Mouse (Mus musculus): ENCODE measurements around the gene Ddx31. TPM values are rescaled to one million over a fixed set of nuclear protein-coding genes. Genes with fewer than 3 reads are reported as not detected.

Gene Ddx31
- polyA plus RNA-seq, 1 experiment = 9.5 TPM

- Histone ChIP-seq H3K36me3 (ENCODE audit: control insufficient read depth, insufficient read depth) (peaks cover 16% of the 10 kb centered on the region), H3K79me2 (ENCODE audit: control insufficient read depth, insufficient read depth) (no peaks in the 10 kb centered on the region), H3K27me3 (ENCODE audit: control insufficient read depth, insufficient read depth, insufficient read length) (no peaks in the 10 kb centered on the region), H3ac (ENCODE audit: control insufficient read depth, insufficient read length, low read depth) (no peak overlapping the region), H3K79me3 (ENCODE audit: low read depth) (no peaks in the 10 kb centered on the region), H3K4me3 (ENCODE audit: insufficient read depth, poor library complexity, severe bottlenecking) (no peak overlapping the region)
- TF ChIP-seq USF1 (IDR thresholded peaks at IDR 0.05; ENCODE audit: low read depth) (no peak), MYOD1 (IDR thresholded peaks at IDR 0.05; ENCODE audit: control insufficient read depth, insufficient read length, low read depth) (no peak), CEBPB (IDR thresholded peaks at IDR 0.05; ENCODE audit: low read depth) (no peak), MYOG (IDR thresholded peaks at IDR 0.05; ENCODE audit: control insufficient read depth, extremely low read depth, insufficient read length) (no peak), FOSL1 (IDR thresholded peaks at IDR 0.05; ENCODE audit: insufficient read depth, low read length, poor library complexity, severe bottlenecking) (no peak), MAX (IDR thresholded peaks at IDR 0.05) (no peak), CTCF (IDR thresholded peaks at IDR 0.05; ENCODE audit: control insufficient read depth, insufficient read depth, insufficient read length) (no peak)
Observed at GRCm38 (mm10) chr2:28909818-28910710, 69.9 kb downstream of the Ddx31 start.

- no peaks in the 10 kb centered on the region for H3K79me2 ChIP-seq (ENCODE audit: control insufficient read depth, insufficient read depth)
- H3K79me3 ChIP-seq (ENCODE audit: low read depth) = no peaks in the 10 kb centered on the region
- H3K4me3 ChIP-seq (ENCODE audit: insufficient read depth, poor library complexity, severe bottlenecking) = no peak overlapping the region
- TF ChIP-seq CTCF (IDR thresholded peaks at IDR 0.05; ENCODE audit: control insufficient read depth, insufficient read depth, insufficient read length) (no peak), MYOD1 (IDR thresholded peaks at IDR 0.05; ENCODE audit: control insufficient read depth, insufficient read length, low read depth) (no peak), CEBPB (IDR thresholded peaks at IDR 0.05; ENCODE audit: low read depth) (no peak), FOSL1 (IDR thresholded peaks at IDR 0.05; ENCODE audit: insufficient read depth, low read length, poor library complexity, severe bottlenecking) (no peak), MYOG (IDR thresholded peaks at IDR 0.05; ENCODE audit: control insufficient read depth, extremely low read depth, insufficient read length) (no peak), USF1 (IDR thresholded peaks at IDR 0.05; ENCODE audit: low read depth) (no peak), MAX (IDR thresholded peaks at IDR 0.05) (no peak)
- no peak overlapping the region for H3ac ChIP-seq (ENCODE audit: control insufficient read depth, insufficient read length, low read depth)
- H3K36me3 ChIP-seq (ENCODE audit: control insufficient read depth, insufficient read depth) = peaks cover 8% of the 10 kb centered on the region
- H3K27me3 ChIP-seq (ENCODE audit: control insufficient read depth, insufficient read depth, insufficient read length) = no peaks in the 10 kb centered on the region
Observed at GRCm38 (mm10) chr2:28910877-28911276, 70.7 kb downstream of the Ddx31 start.

- Histone ChIP-seq H3ac (ENCODE audit: control insufficient read depth, insufficient read length, low read depth) (no peak overlapping the region), H3K4me3 (ENCODE audit: insufficient read depth, poor library complexity, severe bottlenecking) (no peak overlapping the region), H3K79me2 (ENCODE audit: control insufficient read depth, insufficient read depth) (no peaks in the 10 kb centered on the region), H3K79me3 (ENCODE audit: low read depth) (no peaks in the 10 kb centered on the region), H3K27me3 (ENCODE audit: control insufficient read depth, insufficient read depth, insufficient read length) (no peaks in the 10 kb centered on the region), H3K36me3 (ENCODE audit: control insufficient read depth, insufficient read depth) (peaks cover 2% of the 10 kb centered on the region)
- no peak for TF ChIP-seq MAX (IDR thresholded peaks at IDR 0.05)
- no peak for TF ChIP-seq CTCF (IDR thresholded peaks at IDR 0.05; ENCODE audit: control insufficient read depth, insufficient read depth, insufficient read length)
- TF ChIP-seq USF1 (IDR thresholded peaks at IDR 0.05; ENCODE audit: low read depth) = no peak
- TF ChIP-seq MYOG (IDR thresholded peaks at IDR 0.05; ENCODE audit: control insufficient read depth, extremely low read depth, insufficient read length) = no peak
- no peak for TF ChIP-seq MYOD1 (IDR thresholded peaks at IDR 0.05; ENCODE audit: control insufficient read depth, insufficient read length, low read depth)
Observed at GRCm38 (mm10) chr2:28911331-28912038, 71.3 kb downstream of the Ddx31 start.

GRCm38 (mm10) chr2:28912039-28912700 is 72.0 kb downstream of the Ddx31 start:
- no peaks in the 10 kb centered on the region for H3K79me2 ChIP-seq (ENCODE audit: control insufficient read depth, insufficient read depth)
- H3K27me3 ChIP-seq (ENCODE audit: control insufficient read depth, insufficient read depth, insufficient read length) = no peaks in the 10 kb centered on the region
- TF ChIP-seq MAX (IDR thresholded peaks at IDR 0.05) = no peak
- TF ChIP-seq MYOD1 (IDR thresholded peaks at IDR 0.05; ENCODE audit: control insufficient read depth, insufficient read length, low read depth) = no peak
- no peak for TF ChIP-seq MYOG (IDR thresholded peaks at IDR 0.05; ENCODE audit: control insufficient read depth, extremely low read depth, insufficient read length)
- no peak for TF ChIP-seq FOSL1 (IDR thresholded peaks at IDR 0.05; ENCODE audit: insufficient read depth, low read length, poor library complexity, severe bottlenecking)
- no peak for TF ChIP-seq USF1 (IDR thresholded peaks at IDR 0.05; ENCODE audit: low read depth)
- no peak for TF ChIP-seq CEBPB (IDR thresholded peaks at IDR 0.05; ENCODE audit: low read depth)
- TF ChIP-seq CTCF (IDR thresholded peaks at IDR 0.05; ENCODE audit: control insufficient read depth, insufficient read depth, insufficient read length) = no peak
- H3ac ChIP-seq (ENCODE audit: control insufficient read depth, insufficient read length, low read depth) = no peak overlapping the region
- H3K36me3 ChIP-seq (ENCODE audit: control insufficient read depth, insufficient read depth) = no peaks in the 10 kb centered on the region
- no peak overlapping the region for H3K4me3 ChIP-seq (ENCODE audit: insufficient read depth, poor library complexity, severe bottlenecking)
- no peaks in the 10 kb centered on the region for H3K79me3 ChIP-seq (ENCODE audit: low read depth)

GRCm38 (mm10) chr2:28912961-28913360 is 72.8 kb downstream of the Ddx31 start:
- Histone ChIP-seq H3K79me3 (ENCODE audit: low read depth) (no peaks in the 10 kb centered on the region), H3K4me3 (ENCODE audit: insufficient read depth, poor library complexity, severe bottlenecking) (no peak overlapping the region), H3K27me3 (ENCODE audit: control insufficient read depth, insufficient read depth, insufficient read length) (peaks cover 4% of the 10 kb centered on the region), H3K79me2 (ENCODE audit: control insufficient read depth, insufficient read depth) (no peaks in the 10 kb centered on the region), H3ac (ENCODE audit: control insufficient read depth, insufficient read length, low read depth) (no peak overlapping the region), H3K36me3 (ENCODE audit: control insufficient read depth, insufficient read depth) (no peaks in the 10 kb centered on the region)
- TF ChIP-seq FOSL1 (IDR thresholded peaks at IDR 0.05; ENCODE audit: insufficient read depth, low read length, poor library complexity, severe bottlenecking) = no peak
- no peak for TF ChIP-seq CTCF (IDR thresholded peaks at IDR 0.05; ENCODE audit: control insufficient read depth, insufficient read depth, insufficient read length)
- no peak for TF ChIP-seq CEBPB (IDR thresholded peaks at IDR 0.05; ENCODE audit: low read depth)
- TF ChIP-seq USF1 (IDR thresholded peaks at IDR 0.05; ENCODE audit: low read depth) = no peak
- no peak for TF ChIP-seq MAX (IDR thresholded peaks at IDR 0.05)
- no peak for TF ChIP-seq MYOG (IDR thresholded peaks at IDR 0.05; ENCODE audit: control insufficient read depth, extremely low read depth, insufficient read length)
- no peak for TF ChIP-seq MYOD1 (IDR thresholded peaks at IDR 0.05; ENCODE audit: control insufficient read depth, insufficient read length, low read depth)
